Mouse (Mus musculus) layer of hippocampus, adult 18-20 months (tissue): ENCODE data around the gene Ttll7. TPM values are rescaled to one million over a fixed set of nuclear protein-coding genes. Genes with fewer than 3 reads are reported as not detected.

Experiments
- DNase-seq, 2 experiments: peaks; one replicate each; pipeline ENCODE4 v3.0.0; 2022; ENCODE audit warnings: low spot score in 2 of 2
- total RNA-seq, 2 experiments: library from RNA; stranded (reverse); gene quantifications; 2 replicates each; pipeline ENCODE4 v1.2.3; 2021

Ttll7 gene
- total RNA-seq, 2 experiments from 2014 or later = 129 to 140 TPM

DNA sequence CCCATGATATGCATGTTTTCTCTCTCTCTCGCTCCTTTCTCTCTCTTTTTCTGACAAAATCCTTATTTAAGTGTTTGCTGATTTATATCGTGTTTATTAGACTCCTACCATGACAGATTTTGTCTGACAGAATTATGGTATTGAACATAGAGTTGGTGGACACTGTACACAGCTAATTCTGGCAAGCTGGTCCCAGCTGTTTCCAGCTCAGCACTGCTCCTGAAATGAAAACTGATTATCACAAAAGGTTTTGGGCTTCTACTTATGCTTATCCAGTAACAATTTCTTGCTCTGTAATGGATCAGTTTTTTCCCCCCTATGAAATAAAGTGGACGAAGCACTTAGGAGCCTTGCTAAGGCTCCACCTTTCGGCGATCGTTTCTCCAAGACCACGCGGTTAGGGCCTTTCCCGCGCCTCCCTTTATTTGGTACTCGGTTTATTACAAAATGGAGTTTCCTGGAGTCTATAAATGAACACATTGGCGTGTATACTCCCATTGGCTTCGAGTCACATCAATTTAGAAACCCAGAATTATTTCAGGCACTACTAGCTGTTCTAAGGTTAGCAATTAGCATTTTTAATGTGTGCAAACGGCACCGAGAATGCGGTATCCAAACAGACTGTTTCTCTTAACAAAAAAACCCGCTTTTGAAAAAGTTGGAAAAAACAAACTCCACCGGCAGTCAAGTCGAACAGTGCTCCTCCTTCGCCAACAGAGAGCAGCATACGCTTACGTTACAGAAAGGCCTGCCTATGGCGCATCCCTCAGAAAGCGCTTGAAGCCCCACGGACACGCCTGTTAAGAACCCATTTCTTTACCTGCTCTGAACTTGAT, 141.9 kb downstream of the Ttll7 start:
- DNase-seq = peak; percentile 8 to 58

DNA sequence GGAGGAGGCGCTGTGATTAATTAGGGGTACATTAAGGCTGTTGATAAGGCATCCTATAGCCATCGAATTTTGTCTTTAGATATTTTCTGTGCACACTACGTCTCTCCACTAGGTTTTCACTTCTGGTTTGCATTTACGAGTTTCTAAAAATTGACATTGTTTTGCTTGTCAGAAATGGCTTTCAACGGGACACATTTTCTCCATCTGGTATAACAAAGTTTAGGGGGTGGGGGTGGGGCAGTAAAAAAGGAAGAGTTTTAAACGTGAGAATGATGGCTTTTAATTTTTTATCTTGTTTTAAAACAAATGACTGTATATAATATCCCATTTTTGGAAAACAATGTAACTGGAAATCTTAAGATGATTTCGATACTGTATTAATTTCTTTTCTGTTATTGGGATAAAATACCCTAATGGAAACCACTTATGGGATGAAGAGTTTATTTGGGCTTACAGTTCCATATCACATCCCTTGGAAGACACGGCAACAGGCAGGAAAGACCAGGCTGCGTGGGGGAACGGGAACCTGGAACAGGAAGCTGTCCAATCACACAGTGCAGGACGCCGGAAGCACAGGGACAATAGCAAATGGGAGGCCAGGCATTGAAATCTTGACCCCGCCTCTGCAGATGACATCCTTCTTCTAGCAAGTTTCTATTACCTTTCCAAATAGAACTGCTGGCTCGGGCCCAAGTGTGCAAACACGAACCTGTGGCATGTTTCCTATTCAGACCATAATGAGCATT, 142.7 kb downstream of the Ttll7 start:
- no peak for DNase-seq

DNA sequence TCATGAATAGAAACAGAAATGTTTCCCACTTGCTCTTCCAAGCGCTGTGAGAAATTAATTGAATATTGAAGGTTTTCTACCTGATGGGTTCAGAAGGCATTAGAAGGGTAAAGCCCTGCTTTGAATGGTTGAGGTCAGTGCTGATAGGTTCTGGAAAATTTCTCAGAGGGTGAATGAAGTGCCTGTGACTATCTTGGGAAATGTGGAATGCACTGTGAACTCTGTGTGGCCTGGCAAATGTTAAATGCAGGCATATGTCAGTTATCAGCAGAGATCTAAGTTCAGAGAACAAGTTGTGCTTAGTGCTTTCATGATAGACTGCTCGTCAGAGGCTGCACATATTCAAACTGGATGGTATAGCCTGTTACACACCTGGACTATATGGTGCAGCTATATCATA, 147.0 kb downstream of the Ttll7 start:
- DNase-seq = no peak

- no peak for DNase-seq
Observed at GRCm38 (mm10) chr3:147000963-147001362, 148.8 kb downstream of the Ttll7 start.

GRCm38 (mm10) chr3:147001557-147001956, 149.4 kb downstream of the Ttll7 start:
- DNase-seq = no peak

GRCm38 (mm10) chr3:147016506-147016905, 164.3 kb downstream of the Ttll7 start:
- no peak for DNase-seq

GRCm38 (mm10) chr3:147019506-147019905, 167.3 kb downstream of the Ttll7 start:
- no peak for DNase-seq

- no peak for DNase-seq
Observed at GRCm38 (mm10) chr3:147026248-147026647, 174.1 kb downstream of the Ttll7 start.

GRCm38 (mm10) chr3:147028382-147028781, 176.2 kb downstream of the Ttll7 start:
- no peak for DNase-seq

DNA sequence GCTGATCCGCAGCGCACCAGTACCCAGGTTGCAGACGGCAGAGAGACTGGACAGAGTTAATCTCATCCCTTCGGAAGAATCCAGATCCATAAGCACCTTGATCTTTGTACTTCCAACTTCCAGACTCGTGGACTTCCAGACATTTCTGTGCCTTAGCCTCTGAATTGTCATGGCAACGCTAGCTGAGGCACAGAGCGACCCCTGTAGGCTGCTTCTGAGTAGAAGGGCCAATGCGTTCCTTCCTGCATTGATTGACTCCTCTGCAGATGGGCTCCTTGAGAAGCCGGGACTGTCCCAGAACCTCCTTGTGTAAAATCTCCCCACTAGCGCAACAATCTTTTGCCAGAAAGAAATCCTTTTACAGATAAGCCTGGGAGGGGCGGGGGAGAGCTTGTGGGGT, 177.6 kb downstream of the Ttll7 start:
- DNase-seq = no peak

DNA sequence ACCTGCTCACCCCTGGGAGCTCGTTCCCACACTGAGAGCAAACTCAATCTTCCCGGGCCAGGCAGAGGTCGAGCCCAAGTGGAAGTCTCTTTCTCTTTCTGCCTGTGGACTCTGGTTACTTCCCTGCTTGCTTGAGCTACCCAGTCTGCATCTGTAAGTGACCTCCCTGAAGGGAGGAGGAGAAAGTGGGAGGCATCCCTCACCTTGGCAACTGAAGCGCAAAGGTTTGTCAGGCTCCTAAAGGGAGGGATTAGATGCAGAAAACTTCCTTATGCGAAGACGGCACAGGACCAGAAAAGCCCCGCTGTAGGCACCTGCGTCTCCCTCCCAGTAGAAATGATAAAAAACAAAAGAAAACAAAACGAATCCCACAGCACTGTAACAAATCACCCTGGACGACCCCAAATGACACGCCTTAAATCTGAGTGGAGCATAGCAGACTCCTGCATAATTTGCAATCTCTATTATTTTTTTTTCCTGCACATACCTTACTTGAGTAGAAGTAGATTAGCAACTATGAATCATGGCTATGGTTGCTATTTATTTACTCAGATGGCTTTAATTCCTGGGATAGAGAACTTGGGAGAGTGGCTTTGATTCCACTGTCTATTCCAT, 178.2 kb downstream of the Ttll7 start:
- DNase-seq = no peak

Other genes starting within 250 kb of the Ttll7 start
- gene Dnase2b, start 236.8 kb upstream of the Ttll7 start, total RNA-seq = not detected
- gene 4930503B20Rik, start 201.1 kb upstream of the Ttll7 start, total RNA-seq = not detected
- gene Samd13, start 166.8 kb upstream of the Ttll7 start, total RNA-seq = not detected
- gene Prkacb, start 39.4 kb upstream of the Ttll7 start, total RNA-seq = 100 to 1,000 TPM; 262 to 292 TPM